Mouse (Mus musculus) cerebellum, adult 2 months (tissue): ENCODE measurements around the gene Lgals1. TPM values are rescaled to one million over a fixed set of nuclear protein-coding genes. Genes with fewer than 3 reads are reported as not detected.
"Not testable (repeated sequence)": the region's sequence is repeated elsewhere in the genome, so short reads cannot be mapped to it uniquely, and the experiment has no call there.

Source experiments
- DNase-seq, 2 experiments: peaks; one replicate each; pipeline ENCODE4 v3.0.0; 2021
- H3K27ac ChIP-seq: fragments of 200-500 bp; 2 replicates; pipeline ENCODE4 v1.5.1; 2012; ENCODE audit warnings: low read length, control low read depth, inconsistent platforms; ENCODE audit not compliant: insufficient read depth
- H3K27me3 ChIP-seq: fragments of 200-500 bp; 2 replicates; pipeline ENCODE4 v1.6.1; 2012; ENCODE audit warnings: inconsistent platforms, mild to moderate bottlenecking, low read length, moderate library complexity; ENCODE audit not compliant: control insufficient read depth, insufficient read depth
- H3K4me1 ChIP-seq: fragments of 200-500 bp; 2 replicates; pipeline ENCODE4 v1.6.1; 2011; ENCODE audit warnings: low read length; ENCODE audit not compliant: control insufficient read depth, insufficient read depth
- H3K4me3 ChIP-seq: fragments of 200-500 bp; replicated peaks from 2 replicates; pipeline ENCODE3; 2011; ENCODE audit warnings: mild to moderate bottlenecking, low read depth, low read length, control low read depth; ENCODE audit not compliant: insufficient read depth
- CTCF ChIP-seq: fragments of 200-500 bp; IDR thresholded peaks from 2 replicates; pipeline ENCODE4 v1.5.1; 2011; ENCODE audit warnings: low read depth, mild to moderate bottlenecking, control low read depth, low read length, moderate library complexity, borderline replicate concordance; ENCODE audit not compliant: insufficient read depth
- POLR2A ChIP-seq: fragments of 200-500 bp; IDR thresholded peaks from 2 replicates; pipeline ENCODE4 v1.6.1; 2011; ENCODE audit warnings: low read length, control low read depth, borderline replicate concordance; ENCODE audit not compliant: insufficient read depth
- WGBS: fragments of 180-500 bp; shearing (Covaris S2); methylation state at CpG from one replicate; pipeline ENCODE4 v1.1.7; 2018; 5-methylcytosine and 5-hydroxymethylcytosine counted together
- polyA plus RNA-seq: library from polyadenylated mRNA; depleted of rRNA; stranded (reverse); fragments of >200 nt; gene quantifications from 2 replicates; pipeline ENCODE4 v1.2.3, GENCODE M21; 2012; rRNA removed

The Lgals1 gene
- 64.7 and 71.7 TPM in 2 replicates for polyA plus RNA-seq

DNA sequence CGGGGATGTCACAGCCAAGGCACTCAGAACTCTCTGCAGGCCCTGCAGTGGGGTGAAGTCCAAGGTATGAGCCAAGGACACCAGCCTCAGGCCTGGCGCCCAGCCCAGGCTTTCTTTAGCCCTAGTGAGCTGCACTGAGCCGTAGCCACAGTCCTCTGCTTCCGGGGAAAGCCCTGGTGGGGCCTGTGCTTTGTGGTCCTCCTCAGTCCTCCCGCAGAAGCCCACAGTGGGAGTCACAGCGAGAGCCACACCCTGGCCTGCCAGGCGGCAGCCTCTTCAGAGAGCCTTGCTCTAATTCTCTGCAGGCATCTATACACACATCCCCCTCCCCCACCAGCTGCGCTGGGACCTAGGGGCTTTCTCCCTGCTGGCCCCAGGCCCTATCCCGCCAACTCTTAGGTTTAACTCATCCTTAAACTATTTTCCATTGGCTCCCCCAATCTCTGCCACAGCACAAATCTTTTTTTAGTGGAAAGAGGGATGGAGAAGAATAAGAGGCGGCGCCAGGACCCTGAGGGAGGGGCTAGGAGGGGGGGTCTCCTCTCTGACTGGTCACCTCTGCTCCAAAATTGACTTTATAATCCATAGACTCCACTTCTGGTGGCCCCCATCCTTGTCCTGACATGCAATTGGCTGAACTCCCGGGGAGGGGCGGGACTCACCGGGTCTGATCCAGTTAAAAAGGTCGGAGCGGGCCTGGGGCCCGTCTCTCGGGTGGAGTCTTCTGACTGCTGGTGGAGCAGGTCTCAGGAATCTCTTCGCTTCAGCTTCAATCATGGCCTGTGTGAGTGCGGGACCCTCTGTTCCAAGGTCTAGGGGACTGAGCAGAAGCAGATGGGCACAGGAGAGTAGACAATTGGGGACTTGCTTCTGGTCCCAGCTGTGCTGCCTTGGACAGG lies at the start of gene Lgals1:
Lgals1 (plus strand) TSS at position 705 of the 899 bp plus-strand sequence.
- Histone ChIP-seq H3K27ac (peak within 1 kb of the TSS; percentile 58), H3K4me1 (peaks cover 25% of the 10 kb centered on the region), H3K4me3 (peak within 1 kb of the TSS; percentile 44), H3K27me3 (no peaks in the 10 kb centered on the region)
- TF ChIP-seq CTCF (no peak), POLR2A (no peak)
- DNase-seq, result peak; percentile 80 to 85
- 16% methylated on average over 20 of the region's 20 CpGs for WGBS

DNA sequence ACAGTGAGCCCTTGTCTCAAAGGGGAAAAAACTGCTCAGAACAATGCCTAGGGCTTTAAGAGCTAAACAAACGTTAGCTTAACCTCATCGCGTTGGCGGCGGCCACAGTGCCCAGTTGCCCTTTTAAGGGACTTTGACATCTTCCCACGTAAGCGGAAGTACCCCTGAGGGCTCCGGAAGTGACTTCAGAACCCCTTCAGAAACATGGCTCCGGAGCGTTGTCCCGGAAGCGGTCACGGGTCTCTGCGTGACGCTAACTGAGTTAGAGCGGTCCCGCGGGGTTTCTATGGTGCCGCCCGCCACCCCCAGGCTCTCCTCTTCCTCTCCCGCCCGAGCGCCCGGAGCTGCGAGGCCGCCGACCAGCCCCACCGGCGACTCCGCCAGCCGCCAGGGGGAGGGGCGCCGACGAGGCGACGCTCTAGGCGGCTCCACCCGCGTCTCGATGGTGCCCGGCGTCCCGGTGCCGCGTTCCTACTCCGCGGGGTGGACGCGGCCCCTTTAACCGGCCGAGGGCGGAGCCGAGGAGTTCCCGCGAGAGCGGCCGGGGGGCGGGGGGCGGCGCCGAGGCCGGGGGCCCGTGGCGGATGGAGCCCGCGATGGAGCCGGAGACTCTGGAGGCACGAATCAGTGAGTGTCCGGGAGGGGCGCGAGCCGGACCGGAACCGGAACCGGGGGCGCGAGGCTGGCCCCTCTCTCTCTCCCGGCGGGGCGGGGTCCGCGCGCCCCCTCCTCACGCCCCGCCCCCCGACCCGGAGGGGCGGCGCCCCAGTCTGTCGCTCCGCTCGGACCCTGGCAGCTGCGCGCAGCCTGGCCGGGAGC lies 49.3 kb upstream of the Lgals1 start, which contains the start of gene Gga1:
Gga1 (plus strand) TSS at position 200 of the 819 bp plus-strand sequence.
- peak; percentile 95 to 98 for DNase-seq
- Histone ChIP-seq H3K27me3 (no peaks in the 10 kb centered on the region), H3K27ac (peak within 1 kb of the TSS; percentile 94), H3K4me1 (peaks cover 15% of the 10 kb centered on the region; the same call in 1 of the 2 replicates), H3K4me3 (peak within 1 kb of the TSS; percentile 72)
- TF ChIP-seq POLR2A (peak; percentile 84; the same call in 1 of the 2 replicates), CTCF (no peak)
- 2% methylated on average over 79 of the region's 95 CpGs for WGBS

DNA sequence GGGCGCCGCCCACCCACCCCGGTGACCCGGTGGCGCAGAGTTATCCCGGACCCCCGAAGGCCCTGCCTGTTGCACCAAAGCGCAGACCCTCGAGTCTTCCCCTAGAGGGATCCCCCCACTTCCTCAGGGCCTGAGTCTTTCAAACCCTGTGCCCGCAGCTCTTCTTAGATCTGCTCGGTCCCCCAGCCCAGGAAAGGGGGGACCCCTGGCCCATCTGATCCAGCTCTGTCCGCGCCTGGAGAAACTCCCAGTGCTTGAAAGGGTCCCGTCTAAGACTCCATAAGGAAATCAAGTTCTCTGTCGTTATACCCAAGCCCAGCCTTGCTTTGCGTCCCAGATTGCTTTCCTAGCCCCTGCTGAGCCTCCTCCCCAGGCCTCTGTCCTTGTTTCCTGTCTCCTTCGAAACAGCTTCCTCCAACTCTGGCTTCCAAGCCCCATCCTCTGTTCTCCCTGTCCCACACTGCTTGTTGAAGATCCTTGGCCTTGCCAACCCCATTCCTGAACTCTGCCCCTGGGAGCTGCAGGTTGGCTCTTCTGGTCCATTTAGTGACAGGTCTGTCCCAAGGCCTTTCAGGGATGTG lies 48.6 kb upstream of the Lgals1 start:
- TF ChIP-seq POLR2A (no peak), CTCF (no peak)
- Histone ChIP-seq H3K27ac (peak overlapping the region; percentile 51), H3K4me3 (peak overlapping the region; percentile 72), H3K4me1 (peaks cover 15% of the 10 kb centered on the region; the same call in 1 of the 2 replicates), H3K27me3 (no peaks in the 10 kb centered on the region)
- 2% methylated on average over 17 of the region's 17 CpGs for WGBS
- peak; percentile 32 to 38 for DNase-seq

DNA sequence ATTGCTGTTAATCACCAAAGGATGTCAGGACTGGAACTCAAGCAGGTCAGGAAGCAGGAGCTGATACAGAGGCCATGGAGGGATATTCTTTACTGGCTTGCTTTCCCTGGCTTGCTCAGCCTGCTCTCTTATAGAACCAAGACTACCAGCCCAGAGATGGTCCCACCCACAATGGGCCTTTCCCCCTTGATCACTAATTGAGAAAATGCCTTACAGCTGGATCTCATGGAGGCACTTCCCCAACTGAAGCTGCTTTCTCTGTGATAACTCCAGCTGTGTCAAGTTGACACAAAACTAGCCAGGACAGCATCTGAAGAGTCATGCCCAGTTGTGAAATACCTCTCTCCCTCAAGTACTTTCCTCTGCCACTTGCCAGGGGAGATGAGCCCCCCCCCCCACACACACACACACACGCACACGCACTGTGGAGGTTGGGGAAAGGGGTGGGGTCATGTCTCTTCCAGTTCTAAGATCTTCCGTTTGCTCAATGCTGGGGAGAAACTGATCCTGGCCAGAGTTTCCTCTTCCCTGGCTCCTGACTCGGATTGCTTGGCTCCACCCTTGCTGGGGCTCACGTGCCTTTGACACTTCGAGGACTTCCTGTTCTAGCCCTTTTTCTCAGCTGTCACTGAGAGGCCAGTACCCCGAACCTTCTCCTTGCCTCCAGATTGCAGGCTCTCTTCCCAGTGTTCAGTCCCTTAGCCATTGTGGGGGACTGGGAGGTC lies 47.6 kb upstream of the Lgals1 start:
- not testable (repeated sequence) for H3K4me3 ChIP-seq, H3K27ac ChIP-seq, DNase-seq, H3K27me3 ChIP-seq
- peaks cover 15% of the 10 kb centered on the region; the same call in 1 of the 2 replicates for H3K4me1 ChIP-seq
- WGBS, result 48% methylated on average over 7 of the region's 7 CpGs

DNA sequence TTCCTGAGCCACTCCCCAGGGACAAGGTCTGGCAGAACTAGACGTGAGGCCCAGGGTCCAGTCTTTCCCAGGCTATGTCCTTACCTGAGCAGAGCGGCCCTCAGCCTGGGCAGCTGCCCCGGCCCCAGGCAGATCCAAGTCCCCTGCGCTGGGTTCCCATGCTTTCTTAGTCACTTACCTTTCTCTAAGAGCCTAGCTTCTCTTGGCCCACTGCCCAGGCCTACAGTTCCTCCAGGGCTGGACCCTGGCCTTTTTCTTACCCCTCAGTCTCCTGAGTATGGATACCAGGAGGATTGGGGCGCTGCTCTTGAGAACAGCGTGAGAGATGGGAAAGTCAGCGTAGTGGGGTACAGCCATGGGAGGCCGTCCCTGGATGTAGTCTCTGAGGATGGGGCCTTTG lies 46.1 kb upstream of the Lgals1 start:
- no peak for TF ChIP-seq POLR2A
- TF ChIP-seq CTCF, result no peak
- no peak overlapping the region for H3K4me3 ChIP-seq
- H3K4me1 ChIP-seq, result peaks cover 15% of the 10 kb centered on the region; the same call in 1 of the 2 replicates
- DNase-seq, result no peak
- no peaks in the 10 kb centered on the region for H3K27me3 ChIP-seq
- WGBS, result 90% methylated on average over 8 of the region's 8 CpGs
- H3K27ac ChIP-seq, result no peak overlapping the region

DNA sequence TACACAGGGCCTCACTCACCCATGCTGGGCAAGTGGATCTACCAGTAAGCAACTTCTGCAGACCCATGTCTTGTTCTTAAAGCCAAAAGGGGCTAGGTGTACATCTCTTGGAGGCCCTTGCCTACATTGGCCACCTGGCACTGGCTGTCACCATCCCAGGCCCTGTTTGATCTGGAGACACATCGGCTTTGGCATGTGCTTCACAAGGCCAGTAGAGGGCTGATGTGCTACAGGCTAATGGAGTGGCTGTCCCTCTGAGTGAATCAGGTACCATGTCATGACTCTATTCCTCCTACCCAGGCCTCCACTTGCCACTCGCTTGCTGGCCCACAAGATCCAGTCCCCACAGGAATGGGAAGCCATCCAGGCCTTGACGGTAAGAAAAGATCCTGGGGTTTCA lies 44.7 kb upstream of the Lgals1 start:
- 42% methylated on average over 3 of the region's 3 CpGs for WGBS

DNA sequence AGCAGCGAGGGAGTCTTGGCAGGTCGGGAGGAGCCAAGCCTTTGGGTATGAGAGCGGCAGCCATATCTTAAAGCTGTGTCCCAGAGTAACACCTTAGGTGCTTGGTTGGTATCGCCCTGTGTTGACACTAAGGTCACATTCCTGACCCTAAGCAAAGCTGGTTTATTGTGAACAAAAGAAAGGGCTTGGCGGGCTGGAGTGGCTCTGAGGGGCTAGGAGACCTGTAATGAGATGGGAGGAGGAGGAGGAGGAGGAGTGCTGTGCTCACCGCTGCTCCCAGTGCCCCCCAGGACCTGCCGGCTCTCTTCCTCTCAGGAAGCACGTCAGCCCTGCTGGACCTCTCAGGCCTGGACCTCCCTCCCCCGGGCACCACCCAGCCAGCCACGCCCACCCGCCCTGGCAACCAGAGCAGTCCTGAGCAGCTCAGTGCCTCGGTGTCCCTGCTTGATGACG lies 37.1 kb upstream of the Lgals1 start:
- 35% methylated on average over 13 of the region's 13 CpGs for WGBS
- no peaks in the 10 kb centered on the region for H3K4me1 ChIP-seq
- no peak overlapping the region for H3K4me3 ChIP-seq
- no peaks in the 10 kb centered on the region for H3K27me3 ChIP-seq
- TF ChIP-seq CTCF (no peak), POLR2A (no peak)
- DNase-seq, result no peak
- no peak overlapping the region for H3K27ac ChIP-seq

More for the DNA sequence above, 44.7 kb upstream of the Lgals1 start:
- DNase-seq, result no peak
- no peak overlapping the region for H3K27ac ChIP-seq
- H3K4me3 ChIP-seq, result no peak overlapping the region
- no peaks in the 10 kb centered on the region for H3K27me3 ChIP-seq
- H3K4me1 ChIP-seq, result peaks cover 15% of the 10 kb centered on the region; the same call in 1 of the 2 replicates
- TF ChIP-seq POLR2A, result no peak
- TF ChIP-seq CTCF, result no peak; the same call in 1 of the 2 replicates
